Mouse (Mus musculus) left cerebral cortex, adult 18-20 months (tissue): Measurements from ENCODE around the gene Dnmbp. TPM values are rescaled to one million over a fixed set of nuclear protein-coding genes. Genes with fewer than 3 reads are reported as not detected.

ENCODE experiments used
- DNase-seq, 2 experiments: peaks; one replicate each; pipeline ENCODE4 v3.0.0; 2021 to 2022; ENCODE audit warnings: low spot score in 2 of 2, mixed read lengths in 1 of 2
- total RNA-seq, 2 experiments: library from RNA; stranded (reverse); gene quantifications; 2 replicates each; pipeline ENCODE4 v1.2.3; 2021

Gene Dnmbp
- total RNA-seq, 2 experiments from 2014 or later = 14.3 TPM

DNA sequence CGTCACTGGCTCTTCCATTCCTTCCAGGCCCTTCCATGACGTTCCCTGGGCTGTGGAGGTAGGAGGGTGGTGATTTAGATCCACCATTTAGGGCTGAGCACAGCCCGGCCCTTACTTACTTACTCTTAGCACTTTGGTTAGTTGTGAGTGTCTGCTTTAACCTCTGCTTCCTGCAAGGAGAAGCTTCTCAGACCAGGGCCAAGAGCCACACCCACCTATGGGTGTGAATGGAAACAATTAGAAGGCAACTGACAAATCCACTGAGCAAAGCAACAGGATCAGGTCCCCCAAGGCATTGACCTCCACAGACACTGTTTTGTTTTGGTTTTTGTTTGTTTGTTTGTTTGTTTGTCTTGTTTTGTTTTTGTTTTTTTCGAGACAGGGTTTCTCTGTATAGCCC, 130.7 kb downstream of the Dnmbp start:
- no peak for DNase-seq

DNA sequence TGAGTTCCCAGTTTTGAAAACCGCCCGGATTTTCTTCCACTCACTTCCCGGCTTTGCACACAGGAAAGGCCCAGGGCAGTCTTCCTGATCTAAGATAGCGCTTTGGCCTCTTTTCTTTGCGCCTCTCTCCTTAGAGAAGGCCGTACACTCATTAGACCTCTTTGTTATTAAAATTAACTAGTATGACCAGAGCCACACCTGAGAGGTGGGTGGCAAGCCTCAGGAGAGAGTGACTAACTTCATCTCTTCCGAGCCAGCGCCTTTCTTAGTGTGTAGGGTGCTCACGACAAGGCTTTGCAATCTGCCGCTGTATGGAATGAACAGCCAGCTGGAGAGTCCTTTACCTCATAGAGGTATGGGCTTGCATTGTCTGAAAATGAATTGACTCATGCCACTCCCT, 136.1 kb downstream of the Dnmbp start:
- no peak for DNase-seq

DNA sequence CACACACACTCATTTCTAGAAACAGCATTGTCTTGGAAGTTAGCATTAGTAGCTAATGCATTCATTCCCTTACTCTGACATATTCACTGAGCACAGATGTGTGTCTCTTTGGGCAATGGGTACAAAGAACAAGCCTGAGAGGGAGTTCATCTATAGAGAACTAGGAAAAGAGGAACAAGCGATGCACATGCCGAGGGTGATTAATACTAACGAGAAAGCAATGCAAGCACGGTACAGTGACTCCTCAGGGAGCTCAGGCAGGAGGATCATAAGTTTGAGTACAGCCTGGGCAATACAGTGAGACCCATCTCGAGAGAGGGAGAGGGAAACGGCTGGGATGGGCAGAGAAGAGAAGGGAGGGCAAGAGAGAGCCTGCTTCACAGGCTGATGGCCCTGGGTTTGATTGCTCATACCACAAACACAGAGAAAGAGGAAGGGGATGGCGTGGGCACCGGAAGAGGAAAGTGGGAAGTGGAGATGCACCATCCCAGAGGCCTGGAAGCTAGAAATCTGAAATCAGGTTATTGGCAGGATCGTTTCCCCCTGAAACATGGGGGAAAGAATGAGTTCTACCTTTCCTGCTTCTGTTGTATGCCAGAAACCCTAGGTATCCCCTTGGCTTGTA, 138.5 kb downstream of the Dnmbp start:
- DNase-seq = no peak

- no peak for DNase-seq
These were observed 142.8 kb downstream of the Dnmbp start for GRCm38 (mm10) chr19:43797216-43797615.

Other genes starting within 250 kb of the Dnmbp start
- gene Cutc, start 187.2 kb downstream of the Dnmbp start, total RNA-seq = 1 to 10 TPM; 5.1 to 6.7 TPM
- gene Cox15, start 187.2 kb downstream of the Dnmbp start, total RNA-seq = 10 to 100 TPM; 14.9 to 17.8 TPM
- under 1 TPM; 0.05 TPM for gene Abcc2, start 158.0 kb downstream of the Dnmbp start, total RNA-seq
- under 1 TPM; 0.19 to 0.40 TPM for gene Cpn1, start 46.4 kb upstream of the Dnmbp start, total RNA-seq
- gene Cyp2c23, start 89.0 kb upstream of the Dnmbp start, total RNA-seq = under 1 TPM; 0.28 TPM
- gene Erlin1, start 129.6 kb upstream of the Dnmbp start, total RNA-seq = 10 to 100 TPM; 22.2 to 23.6 TPM
- gene Chuk, start 167.3 kb upstream of the Dnmbp start, total RNA-seq = 10 to 100 TPM; 46.0 to 46.9 TPM
- 10 to 100 TPM; 20.0 to 21.4 TPM for gene Cwf19l1, start 195.7 kb upstream of the Dnmbp start, total RNA-seq
- gene Bloc1s2, start 206.3 kb upstream of the Dnmbp start, total RNA-seq = 10 to 100 TPM; 59.3 to 69.8 TPM